Mouse (Mus musculus) liver, embryonic 14.5 days (tissue): ENCODE results near the gene Rps6ka2. TPM values are rescaled to one million over a fixed set of nuclear protein-coding genes. Genes with fewer than 3 reads are reported as not detected.

Experiments used
- ATAC-seq: fragments of 200-750 bp; cut with Nextera tagmentation; 2 replicates; pipeline ENCODE4 v1.8.0; 2017; ENCODE audit warnings: moderate number of reproducible peaks, mild to moderate bottlenecking, moderate library complexity; ENCODE audit not compliant: insufficient read depth
- DNase-seq, 3 experiments: peaks; one replicate each; pipeline ENCODE4 v3.0.0-alpha.2; 2012 to 2013; ENCODE audit warnings: low read depth in 3 of 3, low spot score in 3 of 3
- H3K27ac ChIP-seq: fragments of 300-500 bp; sonication (generic); 2 replicates; pipeline ENCODE4 v1.5.1; 2014; ENCODE audit warnings: moderate library complexity, mild to moderate bottlenecking, control low read depth, inconsistent platforms
- H3K27me3 ChIP-seq: fragments of 300-500 bp; sonication (generic); 2 replicates; pipeline ENCODE4 v1.6.1; 2014; ENCODE audit warnings: mild to moderate bottlenecking, low read length, moderate library complexity; ENCODE audit not compliant: control insufficient read depth, insufficient read depth
- H3K36me3 ChIP-seq: fragments of 300-500 bp; sonication (generic); replicated peaks from 2 replicates; pipeline ENCODE4 v1.6.1; 2014; ENCODE audit warnings: low read depth; ENCODE audit not compliant: control insufficient read depth, insufficient read depth
- H3K4me1 ChIP-seq, 2 experiments: fragments of 200-500 bp in 1 of 2; fragments of 300-500 bp in 1 of 2; sonication (generic) in 1 of 2; replicated peaks; 2 replicates each; pipeline ENCODE4 v1.6.1; 2012 to 2014; ENCODE audit warnings: antibody characterized with exemption in 1 of 2, inconsistent platforms in 1 of 2, low read length in 1 of 2; ENCODE audit not compliant: control insufficient read depth in 2 of 2, insufficient read depth in 2 of 2
- H3K4me2 ChIP-seq: fragments of 300-500 bp; sonication (generic); 2 replicates; pipeline ENCODE4 v1.6.1; 2014; ENCODE audit warnings: low read depth, mild to moderate bottlenecking, control low read depth, moderate library complexity
- H3K4me3 ChIP-seq, 2 experiments: fragments of 200-500 bp in 1 of 2; fragments of 300-500 bp in 1 of 2; sonication (generic) in 1 of 2; 2 replicates each; pipeline ENCODE4 v1.5.1; 2012 to 2014; ENCODE audit warnings: low read depth in 2 of 2, low read length in 2 of 2, mild to moderate bottlenecking in 2 of 2, control low read depth in 1 of 2, inconsistent platforms in 1 of 2, moderate library complexity in 1 of 2; ENCODE audit not compliant: insufficient read depth in 1 of 2
- H3K9ac ChIP-seq: fragments of 300-500 bp; sonication (generic); replicated peaks from 2 replicates; pipeline ENCODE4 v1.6.1; 2014; ENCODE audit warnings: mild to moderate bottlenecking, control low read depth, moderate library complexity
- H3K9me3 ChIP-seq: fragments of 300-500 bp; sonication (generic); 2 replicates; pipeline ENCODE4 v1.6.1; 2016; ENCODE audit warnings: low read length, mixed read lengths; ENCODE audit not compliant: control insufficient read depth
- CTCF ChIP-seq: IDR thresholded peaks from 2 replicates; pipeline ENCODE4 v1.5.1; 2016; ENCODE audit warnings: antibody characterized with exemption, low read depth, control low read depth
- EP300 ChIP-seq: IDR thresholded peaks from 2 replicates; pipeline ENCODE4 v1.6.1; 2016; ENCODE audit warnings: antibody characterized with exemption, low read depth
- WGBS: fragments of 180-500 bp; shearing (Covaris S2); extraction: QIAGEN DNeasy Blood & Tissue Kit; methylation state at CpG from one replicate; pipeline ENCODE4 v1.1.7; 2014; ENCODE audit not compliant: insufficient replicate concordance; 5-methylcytosine and 5-hydroxymethylcytosine counted together
- polyA plus RNA-seq, 2 experiments: library from polyadenylated mRNA; depleted of rRNA in 1 of 2; stranded (reverse) in 1 of 2; unstranded in 1 of 2; fragments of >200 nt; fragmentation: Nextera tagmentation in 1 of 2; extraction: Ambion mirVana in 1 of 2; gene quantifications; 2 replicates each; pipeline versions ENCODE4 v1.2.1 to v1.2.3; 2012 to 2014

Gene Rps6ka2
- polyA plus RNA-seq, 2 experiments: 0.89 to 1.0 TPM

DNA sequence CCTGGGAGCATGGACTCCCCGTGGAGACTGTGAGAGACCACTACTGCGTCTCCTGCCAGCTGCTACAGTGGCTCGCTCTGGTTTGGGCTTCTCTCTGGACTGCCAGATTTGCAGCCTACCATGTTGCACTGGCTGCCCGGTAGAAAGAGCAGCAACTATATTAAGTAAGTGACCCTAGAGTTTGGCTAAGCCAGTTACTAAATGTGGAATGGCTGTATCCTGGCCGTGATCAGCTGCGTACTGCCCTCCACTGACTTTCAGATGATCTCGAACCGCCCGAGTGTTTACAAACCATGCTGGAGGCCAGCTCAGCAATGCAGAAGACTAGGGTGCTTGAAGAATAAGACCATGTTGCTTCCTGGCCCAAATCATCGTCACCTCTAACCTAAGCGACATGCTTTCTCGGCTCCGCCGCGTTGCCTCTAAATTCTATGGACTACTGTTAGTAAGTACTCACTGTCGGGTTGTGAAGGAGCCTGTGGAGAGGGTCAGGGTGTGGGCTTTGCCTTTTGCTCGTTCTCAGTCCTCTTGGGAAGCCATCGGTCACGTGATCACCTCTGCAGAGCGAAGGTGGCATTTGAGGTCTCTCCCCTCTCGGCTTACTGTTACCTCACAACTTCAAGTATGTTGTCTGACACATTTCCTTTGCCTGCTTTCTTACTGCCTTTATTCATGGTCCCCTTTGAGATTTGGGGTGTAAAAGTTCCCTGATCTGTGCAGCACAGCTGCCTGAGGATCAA is 31.6 kb upstream of the Rps6ka2 start:
- H3K27me3 ChIP-seq: no peaks in the 10 kb centered on the region
- WGBS: 69% methylated on average over 21 of the region's 21 CpGs
- no peaks in the 10 kb centered on the region for H3K36me3 ChIP-seq
- TF ChIP-seq CTCF (no peak), EP300 (no peak)
- no peak overlapping the region for H3K27ac ChIP-seq
- no peak overlapping the region for H3K4me3 ChIP-seq
- no peaks in the 10 kb centered on the region for H3K4me1 ChIP-seq
- H3K9me3 ChIP-seq: no peaks in the 10 kb centered on the region
- H3K4me2 ChIP-seq: no peak overlapping the region
- no peak for ATAC-seq
- H3K9ac ChIP-seq: no peak overlapping the region
- no peak for DNase-seq

DNA sequence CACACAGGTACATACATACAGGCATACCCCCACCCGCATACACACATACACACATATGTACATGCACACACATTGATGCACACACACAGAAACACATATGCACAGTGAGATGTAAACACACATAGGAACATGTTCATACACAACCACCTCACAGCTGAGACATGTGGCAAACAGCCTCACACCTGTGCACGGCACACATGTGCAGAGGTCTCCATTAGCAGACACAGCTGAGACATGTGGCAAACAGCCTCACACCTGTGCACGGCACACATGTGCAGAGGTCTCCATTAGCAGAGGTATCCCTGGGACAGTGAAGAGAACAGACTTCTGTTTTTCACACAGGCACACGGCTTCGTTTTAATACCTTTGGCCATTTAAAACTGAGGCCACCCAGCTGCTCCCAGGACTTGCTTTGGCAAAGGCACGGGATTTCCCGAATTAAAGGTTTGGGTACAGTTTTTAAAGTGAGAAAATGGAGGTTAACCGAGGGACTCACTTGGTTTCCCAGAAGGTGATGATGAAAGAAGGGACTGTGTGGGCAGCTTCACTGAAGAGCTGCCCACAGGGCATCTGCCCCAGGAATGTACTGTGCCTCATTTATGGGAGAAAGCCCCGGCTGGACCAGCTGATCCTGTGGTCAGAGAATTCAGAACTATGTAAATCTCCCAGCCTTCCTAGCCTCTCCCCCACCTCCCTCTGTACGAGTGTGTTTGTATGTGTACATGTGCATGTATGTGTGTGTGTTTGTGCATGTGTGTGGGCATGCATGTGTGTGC is 29.3 kb upstream of the Rps6ka2 start:
- Histone ChIP-seq H3K9me3 (no peaks in the 10 kb centered on the region), H3K4me3 (no peak overlapping the region), H3K27ac (no peak overlapping the region), H3K4me1 (no peaks in the 10 kb centered on the region), H3K27me3 (no peaks in the 10 kb centered on the region), H3K9ac (no peak overlapping the region), H3K36me3 (no peaks in the 10 kb centered on the region), H3K4me2 (no peak overlapping the region)
- 67% methylated on average over 10 of the region's 10 CpGs for WGBS
- TF ChIP-seq EP300 (no peak), CTCF (no peak)
- no peak for DNase-seq
- no peak for ATAC-seq

DNA sequence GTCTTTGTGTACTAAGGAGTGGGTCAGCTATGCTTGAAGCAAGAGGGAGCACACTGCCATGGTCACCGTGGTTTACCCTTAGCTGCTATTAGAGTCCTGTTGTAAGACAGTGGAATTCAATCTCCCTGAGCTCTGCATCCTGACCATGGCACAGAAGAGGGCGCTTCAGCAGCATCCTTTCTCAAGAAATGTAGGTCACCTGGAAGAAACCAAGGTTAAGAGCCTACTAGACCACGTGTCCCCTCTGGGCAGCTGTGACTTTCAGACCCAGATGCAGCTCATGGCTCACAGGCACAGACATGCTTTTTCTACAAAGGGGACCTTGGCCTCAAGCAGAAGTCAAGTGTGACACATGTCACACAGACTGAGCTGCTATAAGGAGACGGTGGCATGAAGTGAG is 27.5 kb upstream of the Rps6ka2 start:
- TF ChIP-seq CTCF: no peak
- no peak for TF ChIP-seq EP300
- no peak for DNase-seq
- no peak overlapping the region for H3K9ac ChIP-seq
- no peaks in the 10 kb centered on the region for H3K9me3 ChIP-seq
- peaks cover 0 to 3% of the 10 kb centered on the region in 2 experiments; a peak in 1 of 4 replicates for H3K4me1 ChIP-seq
- no peak overlapping the region for H3K4me3 ChIP-seq
- no peaks in the 10 kb centered on the region for H3K27me3 ChIP-seq
- H3K4me2 ChIP-seq: no peak overlapping the region
- no peak for ATAC-seq
- WGBS: 43% methylated on average over 4 of the region's 4 CpGs
- no peak overlapping the region for H3K27ac ChIP-seq
- H3K36me3 ChIP-seq: no peaks in the 10 kb centered on the region

DNA sequence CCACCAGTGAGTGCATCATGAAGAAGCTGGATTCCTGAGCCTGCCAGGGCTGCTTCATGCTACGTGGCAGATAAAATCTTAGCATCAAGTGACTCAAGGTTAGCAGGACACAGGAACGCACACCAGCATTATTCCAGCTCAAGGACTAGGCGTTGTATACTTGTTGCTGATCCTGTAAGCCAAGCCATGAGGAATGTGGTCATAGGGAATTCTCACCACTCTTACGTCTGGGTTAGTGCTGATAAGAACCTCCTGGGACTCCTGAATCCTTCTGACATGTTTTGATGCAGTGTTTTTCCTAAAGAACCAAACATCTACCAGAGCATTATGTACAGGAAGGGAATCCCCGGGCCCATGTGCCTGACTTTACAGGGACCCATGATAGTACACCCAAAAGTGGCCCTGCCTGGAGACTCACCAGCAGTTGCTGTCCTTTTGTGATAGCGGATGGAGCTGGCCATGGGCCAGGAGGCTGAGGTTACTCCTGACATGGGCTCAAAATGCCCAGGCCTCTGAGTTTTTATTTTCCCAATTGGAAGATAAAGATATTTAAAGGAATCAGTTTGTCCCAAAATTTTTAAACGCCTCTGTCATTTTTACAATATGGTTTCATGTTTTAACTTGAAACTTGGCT is 25.9 kb upstream of the Rps6ka2 start:
- TF ChIP-seq CTCF (no peak), EP300 (no peak)
- H3K9ac ChIP-seq: no peak overlapping the region
- H3K27ac ChIP-seq: no peak overlapping the region
- DNase-seq (no peak), ATAC-seq (no peak)
- no peaks in the 10 kb centered on the region for H3K27me3 ChIP-seq
- no peak overlapping the region for H3K4me2 ChIP-seq
- 47% methylated on average over 7 of the region's 7 CpGs for WGBS
- H3K36me3 ChIP-seq: no peaks in the 10 kb centered on the region
- H3K4me1 ChIP-seq: peaks cover 0 to 5% of the 10 kb centered on the region in 2 experiments; a peak in 1 of 4 replicates
- H3K9me3 ChIP-seq: no peaks in the 10 kb centered on the region
- no peak overlapping the region for H3K4me3 ChIP-seq
